Mouse (Mus musculus) stomach, postnatal 0 days (tissue): Measurements from ENCODE around the gene Vmn1r219. TPM values are rescaled to one million over a fixed set of nuclear protein-coding genes. Genes with fewer than 3 reads are reported as not detected.
"Not testable (repeated sequence)": the region's sequence is repeated elsewhere in the genome, so short reads cannot be mapped to it uniquely, and the experiment has no call there.

ENCODE experiments used
- ATAC-seq: fragments of 200-750 bp; cut with Nextera tagmentation; 2 replicates; pipeline ENCODE4 v1.8.0; 2017; ENCODE audit not compliant: low FRiP score, low TSS enrichment
- DNase-seq: peaks from one replicate; pipeline ENCODE4 v3.0.0-alpha.2; 2016; ENCODE audit warnings: low spot score
- H3K27ac ChIP-seq: fragments of 300-500 bp; sonication (generic); replicated peaks from 2 replicates; pipeline ENCODE4 v1.5.1; 2014; ENCODE audit warnings: mild to moderate bottlenecking, control low read depth
- H3K27me3 ChIP-seq: fragments of 300-500 bp; sonication (generic); 2 replicates; pipeline ENCODE4 v1.6.1; 2014; ENCODE audit warnings: low read length; ENCODE audit not compliant: control insufficient read depth, insufficient read depth
- H3K36me3 ChIP-seq: fragments of 300-500 bp; sonication (generic); 2 replicates; pipeline ENCODE4 v1.6.1; 2014; ENCODE audit warnings: low read length, mixed read lengths; ENCODE audit not compliant: control insufficient read depth, insufficient read depth
- H3K4me1 ChIP-seq: fragments of 300-500 bp; sonication (generic); replicated peaks from 2 replicates; pipeline ENCODE4 v1.6.1; 2014; ENCODE audit warnings: antibody characterized with exemption; ENCODE audit not compliant: control insufficient read depth, insufficient read depth
- H3K4me2 ChIP-seq: fragments of 300-500 bp; sonication (generic); replicated peaks from 2 replicates; pipeline ENCODE4 v1.6.1; 2014; ENCODE audit warnings: low read depth, mild to moderate bottlenecking, control low read depth, moderate library complexity
- H3K4me3 ChIP-seq: fragments of 300-500 bp; sonication (generic); 2 replicates; pipeline ENCODE4 v1.5.1; 2014; ENCODE audit warnings: low read depth, low read length, control low read depth
- H3K9ac ChIP-seq: fragments of 300-500 bp; sonication (generic); 2 replicates; pipeline ENCODE4 v1.6.1; 2014; ENCODE audit warnings: mild to moderate bottlenecking, low read length, control low read depth, mixed read lengths
- H3K9me3 ChIP-seq: fragments of 300-500 bp; sonication (generic); 2 replicates; pipeline ENCODE4 v1.6.1; 2016; ENCODE audit warnings: low read length; ENCODE audit not compliant: control insufficient read depth
- CTCF ChIP-seq: IDR thresholded peaks from 2 replicates; pipeline ENCODE4 v1.5.1; 2016; ENCODE audit warnings: antibody characterized with exemption, low read depth, mild to moderate bottlenecking, moderate library complexity
- EP300 ChIP-seq: optimal IDR thresholded peaks from 2 replicates; pipeline ENCODE3; 2016; ENCODE audit warnings: antibody characterized with exemption
- WGBS: fragments of 180-500 bp; shearing (Covaris S2); extraction: QIAGEN DNeasy Blood & Tissue Kit; methylation state at CpG from one replicate; pipeline ENCODE4 v1.1.7; 2014; 5-methylcytosine and 5-hydroxymethylcytosine counted together
- polyA plus RNA-seq: library from polyadenylated mRNA; unstranded; fragments of >200 nt; fragmentation: Nextera tagmentation; extraction: Ambion mirVana; gene quantifications from 2 replicates; pipeline ENCODE4 v1.2.1, GENCODE M21; 2015

Gene Vmn1r219
- polyA plus RNA-seq, 1 experiment from 2014 or later: not detected

- Histone ChIP-seq H3K4me3 (no peak overlapping the region), H3K4me1 (no peaks in the 10 kb centered on the region), H3K9ac (no peak overlapping the region), H3K36me3 (no peaks in the 10 kb centered on the region), H3K27ac (no peak overlapping the region), H3K4me2 (no peak overlapping the region), H3K9me3 (no peaks in the 10 kb centered on the region), H3K27me3 (no peaks in the 10 kb centered on the region)
- ATAC-seq (no peak), DNase-seq (no peak)
- TF ChIP-seq CTCF (no peak), EP300 (no peak)
- 63% methylated on average over 3 of the region's 3 CpGs for WGBS
These were observed 1.3 kb upstream of the Vmn1r219 start for GRCm38 (mm10) chr13:23157848-23158247.

GRCm38 (mm10) chr13:23166471-23166870 is 7.4 kb downstream of the Vmn1r219 start:
- not testable (repeated sequence) for H3K4me3 ChIP-seq, H3K27ac ChIP-seq, H3K27me3 ChIP-seq, ATAC-seq, H3K4me2 ChIP-seq, DNase-seq, H3K9me3 ChIP-seq, H3K4me1 ChIP-seq, H3K36me3 ChIP-seq, H3K9ac ChIP-seq
- 78% methylated on average over 4 of the region's 4 CpGs for WGBS

- no peak within 1 kb of the TSS for H3K4me3 ChIP-seq
- DNase-seq: no peak
- 88% methylated on average over 2 of the region's 2 CpGs for WGBS
- H3K9ac ChIP-seq: no peak within 1 kb of the TSS
- no peak for TF ChIP-seq EP300
- TF ChIP-seq CTCF: no peak
- no peak within 1 kb of the TSS for H3K4me2 ChIP-seq
- no peaks in the 10 kb centered on the region for H3K4me1 ChIP-seq
- H3K36me3 ChIP-seq: no peaks in the 10 kb centered on the region
- H3K27me3 ChIP-seq: no peaks in the 10 kb centered on the region
- no peak within 1 kb of the TSS for H3K27ac ChIP-seq
- ATAC-seq: no peak
- H3K9me3 ChIP-seq: no peaks in the 10 kb centered on the region
These were observed 28.8 kb downstream of the Vmn1r219 start, which contains the start of gene Vmn1r220 for GRCm38 (mm10) chr13:23187875-23188274. Gene Vmn1r220, minus strand, starts transcription at chr13:23187975.

- H3K9me3 ChIP-seq, DNase-seq, H3K4me1 ChIP-seq, H3K4me3 ChIP-seq, H3K27ac ChIP-seq, H3K27me3 ChIP-seq, ATAC-seq, H3K4me2 ChIP-seq, H3K36me3 ChIP-seq, H3K9ac ChIP-seq: not testable (repeated sequence)
- WGBS: 67% methylated on average over 1 of the region's 1 CpGs
These were observed 44.8 kb downstream of the Vmn1r219 start for GRCm38 (mm10) chr13:23203885-23204284.

- H3K9me3 ChIP-seq, H3K36me3 ChIP-seq, H3K4me3 ChIP-seq, DNase-seq, ATAC-seq, H3K27ac ChIP-seq, H3K4me1 ChIP-seq, H3K27me3 ChIP-seq, H3K4me2 ChIP-seq, H3K9ac ChIP-seq: not testable (repeated sequence)
- 83% methylated on average over 2 of the region's 2 CpGs for WGBS
These were observed 54.7 kb downstream of the Vmn1r219 start, which contains the start of gene Vmn1r221 for GRCm38 (mm10) chr13:23213827-23214226. Gene Vmn1r221, plus strand, starts transcription at chr13:23214127.

Other genes starting within 250 kb of the Vmn1r219 start
- gene Vmn1r213, start 151.7 kb upstream of the Vmn1r219 start, polyA plus RNA-seq: not detected in 2 replicates
- not detected in 2 replicates for gene Vmn1r214, start 128.9 kb upstream of the Vmn1r219 start, polyA plus RNA-seq
- gene Vmn1r215, start 91.3 kb upstream of the Vmn1r219 start, polyA plus RNA-seq: not detected in 2 replicates
- not detected in 2 replicates for gene Vmn1r217, start 41.1 kb upstream of the Vmn1r219 start, polyA plus RNA-seq
- gene Vmn1r218, start 26.2 kb upstream of the Vmn1r219 start, polyA plus RNA-seq: 0.01 TPM in 1 of 2 replicates, not detected in the other
- not detected in 2 replicates for gene Vmn1r220, start 28.7 kb downstream of the Vmn1r219 start, polyA plus RNA-seq
- gene Vmn1r221, start 54.8 kb downstream of the Vmn1r219 start, polyA plus RNA-seq: not detected in 2 replicates
- not detected in 2 replicates for gene Vmn1r222, start 76.6 kb downstream of the Vmn1r219 start, polyA plus RNA-seq
- gene Vmn1r223, start 87.8 kb downstream of the Vmn1r219 start, polyA plus RNA-seq: not detected in 2 replicates
- 18.1 and 18.9 TPM in 2 replicates for gene Zfp322a, start 209.9 kb downstream of the Vmn1r219 start, polyA plus RNA-seq